Mouse (Mus musculus): ENCODE results near the gene Med13l.

The Med13l gene

DNA sequence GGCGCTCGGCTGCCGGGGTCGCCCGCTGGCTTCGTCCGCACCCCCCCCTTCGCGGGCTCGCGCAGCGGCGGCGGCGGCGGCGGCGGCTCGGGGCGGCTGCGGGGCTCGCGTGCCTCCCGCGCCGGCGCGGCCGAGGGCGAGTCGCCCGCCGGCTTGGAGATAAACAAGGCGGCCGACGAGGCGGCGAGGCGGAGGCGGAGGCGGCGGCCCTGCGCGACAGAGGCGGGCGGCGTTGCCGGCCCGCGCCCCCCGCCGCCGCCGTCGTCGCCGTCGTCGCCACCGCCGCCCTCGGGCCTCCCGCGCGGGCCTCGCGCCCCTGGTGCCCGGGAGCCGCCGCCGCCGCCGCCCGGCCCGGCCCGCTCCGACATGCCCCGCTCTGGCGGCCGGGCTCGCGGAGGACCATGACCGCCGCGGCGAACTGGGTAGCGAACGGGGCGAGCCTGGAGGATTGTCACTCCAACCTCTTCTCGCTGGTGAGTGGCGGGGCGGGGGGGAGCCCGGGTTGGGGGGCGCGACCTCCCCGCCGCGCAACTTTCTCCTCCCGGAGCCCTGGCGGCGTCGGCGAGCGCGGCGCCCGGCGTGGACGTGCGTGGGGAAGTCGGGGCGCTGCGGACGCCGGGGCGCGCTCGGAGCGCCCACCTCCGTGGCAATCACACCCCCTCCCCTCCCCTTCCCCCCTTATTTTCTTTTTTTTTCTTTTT is at the start of gene Med13l:
TSS of gene Med13l (plus strand) at position 295 of the 701 bp plus-strand sequence.
- peak; percentile 45 to 58 for DNase-seq

DNA sequence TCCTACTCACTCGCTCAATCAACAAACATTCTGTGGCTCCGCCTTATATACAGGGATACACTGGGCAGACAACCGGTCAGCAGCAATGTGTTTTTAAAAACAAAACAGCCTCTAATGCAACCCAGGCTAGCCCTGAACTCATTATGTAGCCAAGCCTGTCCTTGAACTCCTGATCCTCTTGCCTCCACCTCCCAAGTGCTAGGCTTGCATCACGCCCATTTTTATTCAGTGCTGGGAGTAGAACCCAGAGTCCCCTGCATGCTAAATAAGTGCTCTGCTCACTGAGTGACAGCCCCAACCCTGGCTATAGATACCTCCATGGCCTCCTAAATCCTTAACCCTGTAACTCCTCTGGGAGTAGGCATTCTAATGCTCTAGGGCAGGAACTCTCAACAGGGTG is 49.5 kb upstream of the Med13l start:
- DNase-seq: no peak

DNA sequence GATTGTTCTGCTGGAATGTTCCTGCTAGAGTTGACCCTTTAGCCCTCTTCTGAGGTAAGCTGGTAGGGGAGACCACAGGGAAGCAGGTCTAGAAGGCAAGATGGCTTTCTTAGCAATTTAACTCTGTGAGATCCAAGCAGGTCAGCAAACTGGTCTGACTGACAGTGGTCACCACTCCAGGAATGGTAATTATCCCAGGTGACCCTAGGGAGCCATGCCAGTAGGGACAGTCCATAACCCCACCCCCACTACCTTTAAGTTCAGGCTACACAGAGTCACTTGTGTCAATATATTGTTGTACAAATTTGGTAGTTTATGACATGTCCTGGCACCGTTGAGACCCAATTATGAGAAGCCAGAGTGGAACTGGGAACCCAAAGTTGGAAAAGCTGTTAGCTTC is 47.5 kb upstream of the Med13l start:
- no peak for DNase-seq

DNA sequence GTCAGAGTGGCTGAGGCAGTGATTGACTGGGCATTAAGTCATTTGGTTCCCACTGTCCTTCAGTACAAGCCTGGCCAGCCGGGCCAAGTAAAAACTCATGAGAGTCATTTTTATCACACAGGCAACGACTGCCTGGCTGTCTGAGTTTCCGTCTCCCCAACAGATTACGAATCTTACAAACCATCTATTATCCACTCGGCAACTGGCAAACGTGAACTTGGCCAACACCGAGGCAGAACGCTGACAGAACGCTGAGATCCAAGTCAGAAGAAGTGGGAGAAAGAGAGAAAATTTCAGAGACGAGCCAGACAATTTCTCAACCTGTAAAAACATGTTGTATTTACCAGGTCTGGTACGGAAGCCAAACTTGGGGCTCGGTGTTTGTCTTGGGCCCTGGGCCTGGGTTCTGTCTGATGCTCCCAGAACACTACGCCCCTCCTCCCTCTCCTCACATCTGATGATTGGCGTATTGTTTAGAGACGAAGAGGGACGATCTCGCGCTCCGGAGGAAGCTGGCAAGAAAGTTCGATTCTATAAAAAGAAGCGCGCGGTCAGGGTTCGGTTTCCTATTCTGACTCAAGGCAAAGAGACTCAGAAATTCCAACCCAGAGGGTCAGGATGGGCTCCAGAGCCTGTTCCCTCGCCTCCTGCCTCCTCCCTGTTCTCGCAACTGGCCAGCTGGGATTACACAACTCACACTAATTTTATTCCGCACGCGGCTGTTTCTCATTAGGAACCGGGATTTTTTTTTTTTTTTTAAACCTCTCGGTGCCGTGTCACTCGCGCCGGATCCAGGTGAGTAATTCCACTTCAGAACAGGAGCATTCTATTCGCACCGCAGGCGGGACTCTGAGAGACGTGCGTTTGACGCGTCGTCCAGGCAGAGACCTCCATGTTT is 46.6 kb upstream of the Med13l start:
- peak; percentile 46 to 62 for DNase-seq

DNA sequence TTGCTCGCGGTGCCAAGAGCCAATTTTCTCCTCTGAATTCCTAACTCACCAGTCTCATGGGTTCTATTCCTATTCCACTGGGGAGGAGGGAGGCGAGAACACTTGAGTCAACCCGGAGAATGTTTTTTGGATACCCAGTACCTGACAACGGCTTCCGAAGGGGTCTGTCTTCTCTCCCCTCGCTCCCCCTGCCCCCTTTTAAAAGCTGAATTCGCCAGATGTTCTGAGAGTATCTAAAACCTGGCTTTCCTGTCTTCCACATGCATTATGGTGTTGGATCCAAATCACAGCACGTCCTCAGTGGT is 46.0 kb upstream of the Med13l start:
- DNase-seq: no peak

DNA sequence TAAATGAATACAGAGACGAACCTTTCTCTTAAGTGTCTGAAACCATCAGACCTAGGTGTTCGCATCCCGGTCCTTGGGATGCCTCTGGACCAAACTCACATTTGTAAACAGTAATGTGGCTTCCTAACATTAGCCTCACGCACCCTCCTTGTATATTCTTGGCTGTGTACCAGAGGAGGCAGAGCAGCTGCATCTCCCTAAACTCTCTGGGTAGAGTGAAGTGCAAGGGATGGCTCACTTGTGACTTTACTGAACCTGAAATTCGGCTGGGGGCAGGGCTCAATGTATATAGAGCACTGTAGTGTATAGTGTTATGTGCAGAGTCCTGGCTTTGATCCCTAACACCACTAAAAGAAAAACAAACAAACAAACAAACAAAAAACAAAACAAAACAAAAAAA is 45.6 kb upstream of the Med13l start:
- no peak for DNase-seq

DNA sequence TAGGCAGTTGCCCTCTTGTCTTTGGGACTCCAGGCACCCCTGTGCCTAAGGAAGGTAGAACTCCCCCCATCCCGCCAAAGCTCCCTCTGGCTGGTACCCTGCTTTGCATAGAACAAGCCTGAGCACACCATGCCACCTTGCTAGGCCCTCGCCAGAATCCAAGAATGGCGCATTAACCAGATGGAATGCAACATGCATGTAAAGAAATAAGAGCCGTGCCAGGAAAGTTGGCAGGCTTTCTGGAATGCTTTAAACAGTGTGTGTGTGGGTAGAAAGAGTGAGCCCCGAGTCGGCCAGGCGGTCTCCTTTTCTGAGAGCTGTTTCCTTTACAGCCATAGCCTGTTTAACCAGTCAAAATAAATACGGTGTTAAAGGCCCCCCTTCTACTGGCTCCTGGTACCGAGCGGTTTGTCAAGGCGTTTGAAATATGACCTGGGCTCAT is 45.2 kb upstream of the Med13l start:
- DNase-seq: peak; percentile 44 to 62

DNA sequence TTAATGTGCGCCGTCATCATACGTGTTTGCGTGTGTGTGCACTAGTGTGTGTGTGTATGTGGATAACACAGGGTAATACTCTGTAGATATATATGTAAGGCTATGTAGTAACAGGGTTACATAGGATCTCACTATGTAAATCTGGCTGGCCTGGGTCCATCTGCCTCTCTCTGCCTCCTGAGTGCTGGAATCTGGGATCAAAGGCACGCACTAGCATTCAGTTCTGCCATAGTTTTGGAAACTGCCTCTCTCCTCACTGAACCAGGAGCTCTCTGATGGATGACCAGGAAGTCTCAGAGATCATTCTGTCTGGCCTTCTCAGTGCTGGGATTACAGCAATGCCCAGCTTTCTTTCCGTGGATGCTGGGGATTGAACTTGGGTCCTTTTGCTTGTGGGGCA is 44.4 kb upstream of the Med13l start:
- no peak for DNase-seq

DNA sequence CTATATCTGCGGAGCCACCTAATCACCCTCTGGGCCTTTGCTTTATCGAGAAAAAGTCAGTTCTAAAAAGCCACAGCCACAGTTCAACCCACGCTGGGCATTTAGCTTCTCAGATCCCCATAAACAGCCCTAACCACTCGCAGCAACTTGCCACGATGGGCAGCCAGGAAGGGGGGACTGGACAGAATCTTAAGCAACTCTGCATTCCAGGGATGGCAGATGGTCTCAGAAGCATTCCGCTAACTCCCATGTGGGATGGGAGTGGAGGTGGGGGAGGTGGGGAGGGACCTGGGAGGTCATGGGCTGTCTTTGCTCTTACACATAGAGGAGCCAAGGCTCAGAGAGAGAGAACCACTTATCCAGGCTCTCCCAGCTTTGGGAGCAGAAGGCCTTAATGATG is 44.0 kb upstream of the Med13l start:
- DNase-seq: no peak

DNA sequence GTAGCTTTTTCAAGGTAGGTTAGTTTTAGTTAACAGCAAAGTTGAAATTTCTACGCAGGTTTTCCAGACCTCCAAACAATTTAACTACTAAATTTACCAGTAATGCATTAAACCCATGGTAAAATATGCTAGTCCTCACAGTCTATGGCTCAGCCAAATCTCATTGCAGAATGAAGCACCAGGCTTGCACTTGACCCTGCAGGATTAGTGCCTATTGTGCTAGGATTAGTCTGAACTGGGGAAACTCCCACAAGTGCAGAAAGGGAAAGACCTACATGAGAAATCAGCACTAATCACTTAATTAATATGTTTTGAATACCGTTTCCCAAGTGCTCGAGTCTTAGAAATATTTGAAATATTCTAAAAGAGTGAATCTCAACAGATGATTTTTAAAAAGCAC is 40.0 kb upstream of the Med13l start:
- DNase-seq: no peak

DNA sequence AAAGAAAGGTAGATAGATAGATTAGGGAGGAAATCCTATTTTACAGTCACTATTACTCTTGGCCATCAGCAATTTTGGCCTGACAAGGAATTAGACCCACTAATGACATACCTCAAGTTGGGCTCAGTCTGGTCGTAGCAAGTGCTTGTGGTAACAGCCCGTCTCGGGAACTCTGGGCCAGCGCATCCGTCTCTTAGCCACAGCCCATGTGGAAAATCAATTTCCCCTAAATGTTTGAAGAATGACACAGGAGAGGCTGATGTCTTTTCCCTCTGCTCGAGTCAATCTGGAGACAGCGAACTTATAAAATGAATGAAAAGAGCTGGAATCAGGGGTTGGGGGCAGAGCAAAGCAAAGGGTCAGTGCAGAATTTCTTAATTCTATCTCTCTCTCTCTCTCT is 36.1 kb upstream of the Med13l start:
- no peak for DNase-seq

DNA sequence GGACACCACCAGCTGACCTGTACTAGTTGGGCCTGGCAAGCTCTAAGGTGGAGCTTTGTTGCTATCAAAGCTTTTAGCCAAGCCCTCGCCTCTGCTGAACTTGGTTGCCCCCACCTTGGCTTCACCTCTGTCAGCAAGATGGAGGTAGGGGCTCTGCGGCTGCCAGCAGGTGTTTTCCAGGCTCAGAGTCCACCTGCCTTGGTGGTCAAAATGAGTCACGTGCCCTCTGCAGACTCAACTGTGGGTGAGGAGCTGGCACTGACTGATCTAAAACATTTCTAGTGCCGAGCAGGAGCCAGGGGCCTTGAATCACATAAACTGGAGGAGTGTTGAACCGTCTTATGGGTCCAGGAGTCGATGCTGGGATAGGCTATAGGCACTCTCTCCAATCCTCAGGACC is 34.8 kb upstream of the Med13l start:
- DNase-seq: peak; percentile 23 to 38

DNA sequence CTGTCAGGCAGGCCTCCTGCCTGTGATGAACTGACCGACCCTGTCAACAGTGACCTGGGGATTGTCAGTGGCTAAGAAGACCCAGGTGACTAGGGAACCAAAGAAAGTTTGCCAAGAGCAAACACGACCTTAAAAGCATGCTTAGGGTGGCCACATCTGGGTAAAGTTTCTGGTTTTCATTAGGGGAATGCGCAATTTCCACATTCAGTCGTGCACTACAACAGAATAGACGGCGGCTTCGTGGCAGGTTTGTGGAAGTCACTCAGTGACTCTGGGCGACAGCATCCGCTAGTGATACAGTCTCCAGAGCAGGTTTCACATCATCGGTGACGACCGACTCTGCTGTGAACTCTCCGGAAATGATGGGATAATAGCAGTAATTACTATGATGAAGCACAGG is 34.0 kb upstream of the Med13l start:
- DNase-seq: no peak

DNA sequence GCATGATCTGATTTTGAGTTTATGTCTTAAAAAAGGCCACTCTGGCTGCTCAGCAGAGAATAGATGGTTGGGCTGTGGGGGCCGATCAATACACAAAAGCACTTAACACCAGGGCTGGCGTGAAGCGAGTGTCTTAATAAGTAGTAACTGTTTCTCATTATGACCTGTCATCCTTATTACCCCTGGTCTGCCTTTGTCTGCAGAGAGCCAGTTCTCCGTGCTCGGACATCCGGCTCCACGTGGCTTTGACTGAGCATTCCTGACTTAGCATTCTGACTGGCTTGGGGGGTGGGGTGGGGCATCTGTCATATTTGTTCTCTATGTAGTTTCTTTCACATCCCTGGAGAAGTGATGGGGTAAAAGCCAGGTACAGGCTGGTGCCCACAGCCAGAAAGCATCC is 31.2 kb upstream of the Med13l start:
- no peak for DNase-seq

DNA sequence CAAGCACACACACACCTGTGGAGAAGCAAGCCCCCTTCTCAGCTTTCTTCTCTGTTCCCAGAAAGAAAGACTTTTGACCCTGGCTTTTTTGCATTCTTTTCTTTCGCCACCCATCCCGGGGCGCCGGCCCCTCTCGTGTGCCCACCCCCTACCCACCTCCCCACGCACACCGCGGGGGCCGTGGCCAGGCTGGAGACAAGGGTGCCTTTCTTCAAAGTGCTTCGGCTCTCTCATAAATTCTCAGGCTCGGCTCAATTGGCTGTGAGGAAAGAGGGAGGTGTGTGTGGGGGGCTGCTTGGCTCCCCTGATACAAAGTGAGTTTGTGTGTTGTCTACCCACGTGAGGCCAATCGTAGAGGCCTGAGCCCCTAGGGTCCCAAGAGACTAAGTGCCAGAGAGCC is 28.4 kb upstream of the Med13l start:
- DNase-seq: no peak

DNA sequence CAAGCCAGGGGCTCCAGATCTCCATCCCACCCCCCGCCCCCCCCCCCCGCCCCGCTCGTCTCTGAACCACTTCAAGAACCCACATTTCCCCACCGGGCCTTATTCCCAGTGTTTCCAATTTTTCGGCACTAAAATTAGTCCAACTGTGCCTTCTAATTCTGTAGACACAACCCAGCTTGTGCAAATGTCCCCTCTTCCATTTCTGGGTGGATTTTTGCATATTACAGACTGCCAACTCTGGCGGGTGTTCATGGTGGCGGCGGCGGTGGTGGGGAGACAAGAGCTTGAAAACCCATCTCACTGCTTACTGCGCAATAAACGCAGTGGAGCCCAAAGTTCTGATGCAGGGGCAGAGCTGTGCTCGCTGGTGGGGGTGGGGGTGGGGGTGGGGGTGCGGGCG is 27.8 kb upstream of the Med13l start:
- DNase-seq: no peak

DNA sequence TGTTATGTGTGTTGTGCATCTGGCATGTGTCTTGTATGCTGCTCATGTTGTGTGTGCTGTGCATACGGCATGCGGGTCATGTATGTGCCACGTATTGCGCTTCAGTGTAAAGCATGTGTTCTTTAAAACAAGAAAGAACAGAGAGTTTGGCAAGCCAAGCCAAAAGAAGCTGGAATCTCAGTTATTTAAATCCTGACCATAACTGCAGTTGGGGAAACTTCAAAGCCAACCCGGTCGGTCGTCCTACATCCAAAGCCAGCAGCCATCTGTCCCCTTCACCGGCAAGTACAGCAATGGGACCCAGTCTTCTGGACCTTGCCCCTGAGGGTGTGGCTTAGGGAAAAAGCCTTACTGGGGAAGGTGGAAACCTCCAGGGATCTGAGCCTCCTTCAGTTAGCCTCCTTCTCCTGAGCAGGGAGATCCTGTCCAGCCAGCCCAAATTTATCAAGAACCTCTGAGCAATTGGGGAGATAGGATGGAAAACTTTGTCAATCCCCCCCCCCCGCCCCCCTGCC is 26.0 kb upstream of the Med13l start:
- DNase-seq: no peak

DNA sequence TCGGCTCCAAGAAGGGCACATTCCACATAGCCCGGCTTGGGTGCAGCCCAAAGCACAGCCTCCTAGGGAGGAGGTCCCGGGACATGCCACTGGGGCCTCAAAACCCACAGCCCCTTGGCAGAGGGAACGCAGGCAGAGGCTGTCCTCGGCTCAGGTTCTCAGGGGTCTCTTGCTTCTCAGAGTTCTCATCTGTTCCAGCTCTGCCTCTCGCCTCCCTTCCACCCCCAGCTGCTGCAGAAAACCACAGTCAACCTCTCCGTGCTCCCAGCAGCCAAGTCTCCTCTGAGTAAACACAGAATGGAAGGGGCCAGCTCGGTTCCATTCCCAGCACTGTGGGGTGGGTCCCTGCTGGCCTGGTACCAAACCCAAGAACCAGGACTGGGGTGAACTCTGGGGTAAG is 25.3 kb upstream of the Med13l start:
- no peak for DNase-seq

DNA sequence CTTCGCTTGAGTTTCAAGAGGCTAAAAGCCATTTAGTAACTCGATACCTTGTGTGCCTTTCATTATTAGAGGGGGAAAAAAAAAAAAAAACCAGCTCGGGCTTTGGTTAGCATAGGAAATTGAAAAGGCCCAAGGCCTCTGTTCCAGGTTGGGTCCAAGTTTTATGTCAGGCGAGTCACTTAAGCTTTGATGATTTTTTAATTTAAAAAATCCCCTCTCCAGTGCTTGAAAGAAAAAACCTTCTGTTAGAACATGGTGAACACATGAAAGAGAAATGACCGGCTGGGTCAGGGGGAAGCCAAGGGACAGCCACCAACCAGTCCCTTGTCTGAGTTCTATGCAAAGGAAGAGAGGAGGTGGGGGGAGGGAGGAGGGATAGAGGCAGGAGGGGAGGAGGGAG is 22.0 kb upstream of the Med13l start:
- DNase-seq: no peak

DNA sequence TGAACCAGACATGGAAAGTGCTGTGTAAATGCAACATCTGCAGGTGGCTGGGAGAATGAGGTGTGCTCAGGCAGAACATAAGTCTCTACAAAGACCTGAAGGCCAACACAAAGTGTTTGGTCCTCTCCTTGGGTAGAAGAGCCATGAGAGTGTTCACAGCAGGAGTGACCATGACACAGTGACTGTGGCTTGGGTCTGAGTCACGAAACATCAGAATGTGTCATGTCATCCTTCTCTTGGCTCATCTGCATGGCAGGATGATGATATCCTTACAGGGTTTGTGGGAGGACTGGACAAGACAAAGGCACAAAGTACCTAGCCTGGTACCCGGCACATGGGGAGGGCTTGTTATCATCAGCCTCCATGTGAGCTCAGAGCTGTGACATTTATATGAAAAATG is 16.7 kb upstream of the Med13l start:
- no peak for DNase-seq

DNA sequence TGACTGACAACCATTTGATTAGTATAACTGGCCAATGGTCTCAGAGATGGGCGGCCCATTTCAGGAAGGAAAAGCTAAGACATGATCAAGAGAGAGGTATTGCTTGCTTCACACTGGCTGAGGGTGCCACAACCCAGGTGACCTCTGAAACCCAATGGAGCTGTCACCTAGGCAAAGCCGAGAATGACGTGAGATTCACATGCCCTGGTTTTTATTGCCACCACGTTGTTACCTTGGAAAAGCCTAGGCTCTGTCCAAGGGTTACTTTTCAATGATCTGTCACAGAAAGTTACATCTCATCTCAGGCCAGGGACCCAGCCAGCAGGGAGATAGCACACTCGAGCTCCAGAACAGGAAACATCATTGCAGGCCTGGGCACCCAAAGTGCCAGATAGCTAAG is 10.0 kb upstream of the Med13l start:
- DNase-seq: no peak

DNA sequence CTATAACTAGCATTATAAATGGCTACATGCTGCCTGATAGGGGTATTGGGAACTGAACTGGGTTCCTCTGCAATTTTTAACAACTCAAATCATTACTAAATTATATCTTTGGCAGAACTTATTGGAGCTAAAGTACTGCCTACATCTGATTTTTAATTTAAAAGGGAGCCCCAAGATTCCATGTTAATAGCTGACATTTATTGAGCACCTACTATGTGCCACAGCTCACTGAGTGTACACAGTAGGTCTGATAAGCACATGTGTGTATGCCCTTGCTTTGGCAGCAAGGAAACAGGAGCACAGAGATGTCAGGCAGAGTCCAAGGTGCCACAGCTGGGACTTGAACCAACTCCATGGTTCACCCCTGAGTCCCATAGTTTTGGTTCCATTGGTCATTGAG is 7.2 kb upstream of the Med13l start:
- no peak for DNase-seq

DNA sequence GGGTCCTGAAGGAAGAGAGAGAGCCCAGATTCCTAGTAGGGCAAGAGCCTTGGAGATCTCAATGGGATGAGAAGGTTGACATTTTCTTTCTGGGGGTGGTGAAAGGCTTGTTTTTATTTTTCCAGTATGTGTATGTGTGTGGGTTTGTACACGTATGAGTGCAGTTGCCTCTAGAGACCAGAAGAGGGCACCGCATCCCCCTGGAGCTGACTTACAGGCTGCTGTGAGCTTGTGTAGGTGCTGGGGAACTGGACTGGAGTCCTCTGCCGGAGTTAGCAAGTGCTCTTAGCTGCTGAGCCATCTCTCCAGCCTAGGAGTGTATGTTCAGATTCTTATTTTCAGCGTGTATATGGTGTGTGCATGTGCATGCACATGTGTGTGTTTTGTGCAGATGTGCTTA is 5.2 kb upstream of the Med13l start:
- DNase-seq: no peak

DNA sequence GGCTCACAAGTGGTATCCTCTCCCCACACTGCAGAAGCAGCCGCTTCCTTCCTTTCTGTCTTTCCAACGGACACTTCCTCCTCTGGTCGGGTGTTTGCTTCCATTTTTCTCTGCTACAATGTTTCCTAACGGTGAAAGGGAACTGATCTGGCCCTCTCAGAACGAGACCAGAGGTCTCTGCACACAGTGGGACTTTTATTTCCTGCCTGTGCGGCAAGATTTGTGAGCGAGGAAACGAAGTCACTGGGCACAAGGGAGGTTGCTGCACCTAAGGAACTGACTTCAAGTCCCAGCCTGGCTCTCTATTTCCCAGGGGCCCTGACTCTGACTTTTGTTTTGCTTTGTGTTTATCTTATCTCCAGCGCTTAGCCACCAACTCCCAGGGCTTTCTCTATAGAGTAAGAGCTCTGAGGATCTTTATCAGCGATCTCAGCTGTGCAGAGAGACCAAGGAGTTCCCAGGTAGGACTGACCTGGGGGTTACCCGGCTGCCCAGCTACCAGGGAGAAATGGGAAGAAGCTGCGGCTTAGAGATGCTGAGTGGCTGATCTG is 4.0 kb upstream of the Med13l start:
- no peak for DNase-seq

Measured in kidney, adult 8-10 months (tissue).